Mouse (Mus musculus): ENCODE data around the gene Mxd4. TPM values are rescaled to one million over a fixed set of nuclear protein-coding genes. Genes with fewer than 3 reads are reported as not detected.

Mxd4 gene
- 43.6 and 53.5 TPM in 2 replicates for total RNA-seq (2014; rRNA removed)
- 111 and 125 TPM in 2 replicates for polyA plus RNA-seq (2012; rRNA removed)

DNA sequence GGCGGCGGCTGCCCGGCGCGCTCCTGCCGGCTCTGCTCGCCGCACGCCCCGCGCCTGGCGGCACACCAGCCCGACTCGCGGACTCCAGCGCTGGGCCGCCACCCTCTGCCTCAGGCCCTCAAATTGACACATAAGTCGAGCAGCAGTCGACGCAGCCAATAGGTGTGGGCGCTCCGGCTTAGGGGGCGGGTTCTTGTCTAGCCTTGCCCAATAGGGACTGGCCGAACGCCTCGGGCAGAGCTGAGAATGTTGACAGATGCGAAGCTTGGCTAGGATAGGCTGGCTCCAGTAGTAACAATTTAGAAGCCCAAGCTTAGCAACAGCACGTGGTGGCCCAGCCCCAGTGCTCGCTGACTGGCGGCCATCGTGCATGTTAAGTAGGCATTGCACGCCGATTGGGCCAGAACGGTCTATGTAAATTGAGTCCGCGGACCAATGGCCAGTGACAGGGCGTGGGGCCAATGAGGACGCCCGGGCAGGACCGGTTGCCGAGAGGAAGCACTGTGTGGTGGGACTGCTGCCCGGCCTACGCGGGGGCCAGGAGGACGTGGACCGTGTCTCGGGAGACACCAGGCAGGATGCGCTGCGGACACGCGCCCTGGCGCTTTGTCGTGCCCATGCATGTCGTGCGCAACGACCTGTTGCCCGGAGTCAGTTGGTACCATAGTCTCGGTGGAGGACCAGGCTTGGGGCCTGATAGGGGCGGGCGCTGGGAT lies at the start of gene Mxd4:
TSS of gene Mxd4 (minus strand) at position 120 of the 716 bp plus-strand sequence.
- TF ChIP-seq POLR2A (IDR thresholded peaks at IDR 0.05; ENCODE audit: extremely low read depth, insufficient read depth, low read length) (peak; percentile 95), CTCF (IDR thresholded peaks at IDR 0.05; ENCODE audit: low read depth, low read length) (no peak)
- Histone ChIP-seq H3K79me2 (ENCODE audit: control insufficient read depth, insufficient read depth, low read length) (peaks cover 30% of the 10 kb centered on the region), H3K4me1 (ENCODE audit: control insufficient read depth, insufficient read depth, low read length) (peaks cover 26% of the 10 kb centered on the region), H3K27ac (replicated peaks; ENCODE audit: insufficient read depth, low read depth, low read length) (peak within 1 kb of the TSS; percentile 83), H3K27me3 (ENCODE audit: control insufficient read depth, insufficient read depth, low read length) (no peaks in the 10 kb centered on the region), H3K9ac (ENCODE audit: low read depth, low read length) (peak within 1 kb of the TSS; percentile 84), H3K4me3 (ENCODE audit: insufficient read depth, low read depth, low read length) (peak within 1 kb of the TSS; percentile 68), H3K36me3 (ENCODE audit: control insufficient read depth, insufficient read depth, low read length) (no peaks in the 10 kb centered on the region)
- DNase-seq (ENCODE audit: extremely low read depth, low read depth, low spot score) = peak; percentile 100
- under 1% methylated on average over 59 of the region's 60 CpGs for WGBS

DNA sequence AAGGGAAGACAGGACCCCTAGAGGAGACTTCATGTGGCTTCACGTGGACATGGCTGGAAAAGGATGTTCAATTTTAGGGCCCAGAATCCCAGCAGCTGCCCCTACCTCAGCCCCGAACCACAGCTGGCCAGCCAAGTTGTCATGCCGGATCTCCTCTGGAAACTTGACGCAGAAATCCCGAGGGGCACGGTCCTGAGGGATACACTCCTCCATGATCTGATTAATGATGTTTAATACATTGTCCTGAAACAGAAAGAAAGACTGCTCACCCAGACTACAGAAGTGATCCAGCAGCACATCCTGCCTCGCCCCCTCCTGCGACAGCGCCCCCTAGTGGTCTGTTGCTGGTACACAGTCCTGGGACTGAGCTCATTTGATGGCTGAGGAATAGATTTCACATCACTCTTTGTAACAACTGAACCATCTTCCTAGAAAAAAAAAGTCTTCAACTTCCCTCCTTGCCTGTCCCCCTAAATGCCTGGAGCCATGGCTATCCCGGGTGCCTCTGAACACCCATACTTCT lies 48.4 kb upstream of the Mxd4 start:
- 51% methylated on average over 10 of the region's 10 CpGs for WGBS
- Histone ChIP-seq H3K9ac (ENCODE audit: low read depth, low read length) (no peak overlapping the region), H3K79me2 (ENCODE audit: control insufficient read depth, insufficient read depth, low read length) (no peaks in the 10 kb centered on the region), H3K4me3 (ENCODE audit: insufficient read depth, low read depth, low read length) (no peak overlapping the region), H3K36me3 (ENCODE audit: control insufficient read depth, insufficient read depth, low read length) (no peaks in the 10 kb centered on the region), H3K4me1 (ENCODE audit: control insufficient read depth, insufficient read depth, low read length) (no peaks in the 10 kb centered on the region), H3K27ac (replicated peaks; ENCODE audit: insufficient read depth, low read depth, low read length) (no peak overlapping the region), H3K27me3 (ENCODE audit: control insufficient read depth, insufficient read depth, low read length) (no peaks in the 10 kb centered on the region)
- peak; percentile 14 for DNase-seq (ENCODE audit: extremely low read depth, low read depth, low spot score)
- peak; percentile 98 for TF ChIP-seq CTCF (IDR thresholded peaks at IDR 0.05; ENCODE audit: low read depth, low read length)
- no peak for TF ChIP-seq POLR2A (IDR thresholded peaks at IDR 0.05; ENCODE audit: extremely low read depth, insufficient read depth, low read length)

DNA sequence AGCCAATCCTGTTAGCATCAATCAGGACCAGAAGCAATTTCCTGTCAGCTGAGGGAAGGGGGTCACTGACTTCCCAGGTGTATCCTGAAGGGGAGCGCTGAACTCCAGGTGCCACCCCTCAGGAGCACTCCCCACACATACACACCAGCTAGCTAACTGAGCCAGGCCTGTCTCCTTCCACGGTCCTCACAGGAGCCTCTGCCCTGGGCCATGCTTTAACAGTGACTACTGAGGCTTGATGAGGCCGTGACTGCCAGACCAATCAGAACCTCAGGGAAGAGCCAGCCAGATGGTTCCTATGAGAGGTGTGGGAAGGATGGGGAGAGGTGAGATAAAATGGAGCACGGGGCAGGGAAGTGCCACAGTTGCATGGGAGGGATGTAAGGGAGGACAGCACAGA lies 47.5 kb upstream of the Mxd4 start:
- Histone ChIP-seq H3K27me3 (ENCODE audit: control insufficient read depth, insufficient read depth, low read length) (no peaks in the 10 kb centered on the region), H3K27ac (replicated peaks; ENCODE audit: insufficient read depth, low read depth, low read length) (no peak overlapping the region), H3K9ac (ENCODE audit: low read depth, low read length) (no peak overlapping the region), H3K4me1 (ENCODE audit: control insufficient read depth, insufficient read depth, low read length) (no peaks in the 10 kb centered on the region), H3K79me2 (ENCODE audit: control insufficient read depth, insufficient read depth, low read length) (no peaks in the 10 kb centered on the region), H3K4me3 (ENCODE audit: insufficient read depth, low read depth, low read length) (no peak overlapping the region), H3K36me3 (ENCODE audit: control insufficient read depth, insufficient read depth, low read length) (no peaks in the 10 kb centered on the region)
- 81% methylated on average over 4 of the region's 4 CpGs for WGBS
- TF ChIP-seq POLR2A (IDR thresholded peaks at IDR 0.05; ENCODE audit: extremely low read depth, insufficient read depth, low read length) (no peak), CTCF (IDR thresholded peaks at IDR 0.05; ENCODE audit: low read depth, low read length) (no peak)
- no peak for DNase-seq (ENCODE audit: extremely low read depth, low read depth, low spot score)

DNA sequence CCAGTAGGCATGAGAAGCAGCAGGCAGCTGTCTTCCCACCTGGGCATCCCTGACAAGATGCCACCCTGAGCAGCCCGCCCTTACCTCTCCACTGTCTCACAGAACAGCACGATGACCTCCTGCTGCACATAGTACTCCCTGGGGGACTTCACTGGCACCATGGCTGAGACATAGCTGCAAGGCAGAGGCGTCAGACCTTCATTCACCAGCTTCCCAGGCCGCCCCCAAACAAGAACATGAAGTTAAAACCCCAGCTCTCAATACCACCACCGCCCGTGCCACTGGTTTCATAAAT lies 45.6 kb upstream of the Mxd4 start:
- no peaks in the 10 kb centered on the region for H3K4me1 ChIP-seq (ENCODE audit: control insufficient read depth, insufficient read depth, low read length)
- H3K27ac ChIP-seq (replicated peaks; ENCODE audit: insufficient read depth, low read depth, low read length) = no peak overlapping the region
- no peak for DNase-seq (ENCODE audit: extremely low read depth, low read depth, low spot score)
- H3K79me2 ChIP-seq (ENCODE audit: control insufficient read depth, insufficient read depth, low read length) = no peaks in the 10 kb centered on the region
- TF ChIP-seq POLR2A (IDR thresholded peaks at IDR 0.05; ENCODE audit: extremely low read depth, insufficient read depth, low read length) (no peak), CTCF (IDR thresholded peaks at IDR 0.05; ENCODE audit: low read depth, low read length) (no peak)
- 87% methylated on average over 6 of the region's 6 CpGs for WGBS
- H3K27me3 ChIP-seq (ENCODE audit: control insufficient read depth, insufficient read depth, low read length) = no peaks in the 10 kb centered on the region
- H3K9ac ChIP-seq (ENCODE audit: low read depth, low read length) = no peak overlapping the region
- no peak overlapping the region for H3K4me3 ChIP-seq (ENCODE audit: insufficient read depth, low read depth, low read length)
- no peaks in the 10 kb centered on the region for H3K36me3 ChIP-seq (ENCODE audit: control insufficient read depth, insufficient read depth, low read length)

DNA sequence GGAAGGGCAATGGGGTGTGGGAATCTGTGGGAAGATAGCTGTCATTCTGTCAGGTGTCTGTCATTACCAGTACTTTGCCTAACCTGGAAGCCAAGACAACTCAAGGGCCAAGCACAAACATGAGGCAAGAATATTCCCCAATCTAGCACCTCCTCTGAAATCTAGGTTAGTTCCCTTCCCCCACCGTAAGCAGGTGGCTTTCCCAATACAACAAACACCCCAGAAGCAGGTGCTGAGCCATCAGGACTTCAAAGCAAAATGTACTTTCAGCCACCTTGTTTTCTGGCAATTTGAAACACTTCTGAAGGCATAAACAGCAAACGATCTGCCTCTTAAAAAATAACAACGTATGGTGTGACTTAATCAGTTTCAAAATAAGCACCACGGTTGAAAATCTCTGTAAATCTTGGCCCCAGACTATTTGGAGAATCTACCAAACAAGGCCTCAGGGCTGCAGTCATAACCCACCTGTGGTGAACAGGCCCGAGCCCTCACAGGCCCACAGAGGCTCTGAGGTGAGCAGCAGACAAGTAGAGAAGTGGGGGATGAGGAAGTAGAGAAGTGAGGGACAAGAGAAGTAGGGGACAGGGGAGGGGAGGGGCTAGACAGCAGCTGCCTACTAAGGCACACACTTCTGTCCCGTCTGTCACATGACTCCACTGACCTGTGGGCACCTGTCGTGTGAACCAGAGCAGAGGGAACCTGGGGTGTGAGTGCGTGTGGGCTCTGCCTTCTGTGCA lies 45.1 kb upstream of the Mxd4 start:
- Histone ChIP-seq H3K9ac (ENCODE audit: low read depth, low read length) (no peak overlapping the region), H3K4me1 (ENCODE audit: control insufficient read depth, insufficient read depth, low read length) (no peaks in the 10 kb centered on the region), H3K27me3 (ENCODE audit: control insufficient read depth, insufficient read depth, low read length) (no peaks in the 10 kb centered on the region), H3K27ac (replicated peaks; ENCODE audit: insufficient read depth, low read depth, low read length) (no peak overlapping the region), H3K4me3 (ENCODE audit: insufficient read depth, low read depth, low read length) (no peak overlapping the region), H3K79me2 (ENCODE audit: control insufficient read depth, insufficient read depth, low read length) (no peaks in the 10 kb centered on the region), H3K36me3 (ENCODE audit: control insufficient read depth, insufficient read depth, low read length) (no peaks in the 10 kb centered on the region)
- 70% methylated on average over 8 of the region's 8 CpGs for WGBS
- no peak for DNase-seq (ENCODE audit: extremely low read depth, low read depth, low spot score)
- TF ChIP-seq CTCF (IDR thresholded peaks at IDR 0.05; ENCODE audit: low read depth, low read length) = no peak
- TF ChIP-seq POLR2A (IDR thresholded peaks at IDR 0.05; ENCODE audit: extremely low read depth, insufficient read depth, low read length) = no peak

Measured in liver, adult 2 months (tissue).